Mouse (Mus musculus): ENCODE results near the gene Cfap57. TPM values are rescaled to one million over a fixed set of nuclear protein-coding genes. Genes with fewer than 3 reads are reported as not detected.

Cfap57 gene
- polyA plus RNA-seq, 1 experiment from 2014 or later = 0.89 TPM

DNA sequence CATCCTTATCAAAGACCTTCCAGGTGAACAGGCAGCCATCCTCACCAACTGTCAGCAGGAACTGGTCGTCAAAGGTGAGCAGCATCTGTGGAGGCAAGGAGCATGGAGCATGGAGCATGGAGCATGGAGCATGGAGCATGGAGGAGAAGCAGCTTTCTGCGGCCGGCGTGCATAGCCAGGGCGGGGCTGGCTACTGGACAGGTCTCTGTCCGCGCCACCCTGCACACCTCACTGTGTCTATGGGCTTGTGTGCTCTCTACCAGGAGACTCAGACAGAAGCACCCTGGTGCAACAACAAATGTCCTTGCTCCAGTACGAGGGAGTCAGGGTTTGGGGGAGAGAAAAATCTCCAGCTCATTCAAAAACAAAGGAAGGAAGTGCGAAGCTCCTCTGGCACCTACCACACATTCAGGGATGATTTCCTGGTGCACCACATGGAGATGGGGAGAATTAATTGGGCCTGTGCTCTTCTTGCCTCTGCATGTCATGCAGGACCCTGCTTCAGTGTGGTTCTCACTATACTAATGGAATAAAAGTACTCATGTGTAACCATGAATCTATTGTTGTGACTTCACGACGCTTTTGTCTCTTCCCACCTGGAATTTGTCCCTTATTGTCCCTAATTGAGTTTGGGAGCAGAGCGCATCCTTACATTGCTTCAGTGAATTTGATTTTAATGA is 31.4 kb downstream of the Cfap57 start:
- no peak for ATAC-seq (ENCODE audit: low FRiP score)
- WGBS = 59% methylated on average over 12 of the region's 12 CpGs
- Histone ChIP-seq H3K27me3 (no peaks in the 10 kb centered on the region), H3K27ac (no peak overlapping the region), H3K36me3 (replicated peaks) (no peaks in the 10 kb centered on the region), H3K4me1 (peaks cover 9% of the 10 kb centered on the region), H3K9me3 (0 out of 2 replicates have a peak, but pooled peaks cover 4% of the 10 kb centered on the region), H3K4me2 (no peak overlapping the region), H3K9ac (no peak overlapping the region), H3K4me3 (replicated peaks) (no peak overlapping the region)

DNA sequence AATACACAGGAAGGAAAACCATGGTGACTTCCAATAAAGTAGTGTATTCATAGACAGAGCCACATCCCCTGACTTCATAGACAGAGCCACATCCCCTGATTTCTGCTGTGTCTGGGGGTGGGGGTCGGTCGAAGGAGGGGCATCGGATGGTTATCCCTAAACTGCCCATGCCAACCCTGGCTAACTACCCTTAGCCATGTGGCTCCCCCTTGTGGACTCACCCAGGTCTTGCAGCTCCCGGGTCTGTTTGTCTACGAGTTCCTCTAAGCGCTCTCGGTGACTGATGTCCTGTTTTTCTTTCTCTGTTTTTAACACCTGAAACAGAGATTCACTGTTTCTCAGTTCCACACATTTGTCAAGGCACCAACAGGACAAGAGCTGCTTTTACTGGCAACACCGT is 37.9 kb downstream of the Cfap57 start:
- H3K4me2 ChIP-seq = no peak overlapping the region
- H3K36me3 ChIP-seq (replicated peaks) = no peaks in the 10 kb centered on the region
- no peak overlapping the region for H3K27ac ChIP-seq
- 96% methylated on average over 8 of the region's 8 CpGs for WGBS
- H3K27me3 ChIP-seq = 0 out of 2 replicates have a peak, but pooled peaks cover 1% of the 10 kb centered on the region
- no peak overlapping the region for H3K4me3 ChIP-seq (replicated peaks)
- H3K4me1 ChIP-seq = 0 out of 2 replicates have a peak, but pooled peaks cover 7% of the 10 kb centered on the region
- 0 out of 2 replicates have a peak, but pooled peaks cover 4% of the 10 kb centered on the region for H3K9me3 ChIP-seq
- no peak for ATAC-seq (ENCODE audit: low FRiP score)
- no peak overlapping the region for H3K9ac ChIP-seq

DNA sequence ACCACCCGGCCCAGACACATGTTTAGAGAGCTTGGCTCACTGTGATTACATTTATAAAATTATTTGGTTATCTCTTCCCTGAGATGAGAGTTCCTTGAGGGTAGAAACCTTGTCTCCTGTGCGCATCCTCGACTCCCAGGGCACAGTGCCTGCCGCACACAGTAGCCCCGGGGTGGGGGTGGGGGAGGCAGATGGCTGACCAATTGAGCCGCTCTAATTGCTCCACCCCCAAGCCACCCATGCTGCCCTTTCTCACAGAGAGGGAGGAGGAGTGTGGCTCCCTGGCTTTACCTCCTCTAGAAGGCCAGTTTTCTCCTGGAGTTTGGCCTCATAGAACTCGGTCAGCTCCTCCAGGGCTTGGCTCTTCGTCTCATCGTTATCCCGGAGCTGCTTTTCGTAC is 39.1 kb downstream of the Cfap57 start:
- H3K36me3 ChIP-seq (replicated peaks) = no peaks in the 10 kb centered on the region
- H3K4me1 ChIP-seq = 0 out of 2 replicates have a peak, but pooled peaks cover 4% of the 10 kb centered on the region
- 30% methylated on average over 10 of the region's 11 CpGs for WGBS
- peaks cover 9% of the 10 kb centered on the region for H3K27me3 ChIP-seq
- H3K4me2 ChIP-seq = no peak overlapping the region
- 0 out of 2 replicates have a peak, but pooled peaks cover 4% of the 10 kb centered on the region for H3K9me3 ChIP-seq
- no peak overlapping the region for H3K4me3 ChIP-seq (replicated peaks)
- H3K9ac ChIP-seq = no peak overlapping the region
- no peak overlapping the region for H3K27ac ChIP-seq
- no peak for ATAC-seq (ENCODE audit: low FRiP score)

DNA sequence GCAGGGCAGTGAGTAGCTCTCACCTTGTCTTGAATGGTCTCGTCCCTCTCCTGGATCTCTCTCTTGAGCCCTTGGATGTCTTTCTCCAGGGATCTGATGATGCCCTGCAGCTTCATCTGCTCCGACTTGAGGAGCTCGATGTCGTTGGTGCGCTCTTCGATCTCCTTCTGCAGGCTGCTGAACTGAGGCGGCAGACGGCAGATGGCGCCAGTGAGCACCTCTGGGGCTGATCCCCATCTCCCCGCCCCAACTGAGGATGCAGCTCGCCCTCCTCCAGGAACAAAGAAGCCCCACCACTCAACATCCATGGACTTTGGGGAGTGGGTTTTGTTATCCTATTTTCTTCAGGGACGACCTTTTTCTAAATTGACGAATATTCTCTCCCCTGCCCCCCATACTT is 41.3 kb downstream of the Cfap57 start:
- ATAC-seq (ENCODE audit: low FRiP score) = no peak
- no peaks in the 10 kb centered on the region for H3K36me3 ChIP-seq (replicated peaks)
- no peak overlapping the region for H3K4me3 ChIP-seq (replicated peaks)
- WGBS = 55% methylated on average over 13 of the region's 13 CpGs
- H3K9me3 ChIP-seq = 0 out of 2 replicates have a peak, but pooled peaks cover 1% of the 10 kb centered on the region
- H3K27me3 ChIP-seq = peaks cover 10% of the 10 kb centered on the region
- no peak overlapping the region for H3K27ac ChIP-seq
- no peak overlapping the region for H3K4me2 ChIP-seq
- H3K4me1 ChIP-seq = 0 out of 2 replicates have a peak, but pooled peaks cover 4% of the 10 kb centered on the region
- H3K9ac ChIP-seq = no peak overlapping the region

DNA sequence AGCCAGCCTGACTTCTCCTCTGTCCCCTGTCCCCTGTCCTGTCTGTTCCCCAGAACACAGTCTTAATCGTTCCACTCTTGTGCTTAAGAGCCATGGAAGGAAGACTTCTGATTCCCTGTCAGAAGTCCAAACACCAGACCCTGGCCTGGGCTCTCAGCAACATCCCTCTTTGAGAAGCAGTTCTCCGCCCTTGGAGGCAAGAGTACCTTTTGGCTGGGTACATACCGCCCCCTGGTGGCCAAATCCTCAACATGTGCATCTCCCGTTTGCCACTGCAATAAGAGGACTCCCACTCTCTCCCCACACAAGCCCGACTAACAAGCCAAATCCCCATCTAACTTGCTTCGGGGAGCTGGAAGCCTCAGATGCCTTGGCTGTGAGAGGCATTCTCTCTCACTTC is 44.5 kb downstream of the Cfap57 start:
- H3K36me3 ChIP-seq (replicated peaks) = no peaks in the 10 kb centered on the region
- H3K27me3 ChIP-seq = peaks cover 10% of the 10 kb centered on the region
- no peaks in the 10 kb centered on the region for H3K9me3 ChIP-seq
- 9% methylated on average over 6 of the region's 6 CpGs for WGBS
- H3K27ac ChIP-seq = no peak overlapping the region
- H3K4me1 ChIP-seq = no peaks in the 10 kb centered on the region
- peak; percentile 57; the same call in 1 of the 2 replicates for ATAC-seq (ENCODE audit: low FRiP score)
- no peak overlapping the region for H3K9ac ChIP-seq
- no peak overlapping the region for H3K4me3 ChIP-seq (replicated peaks)
- H3K4me2 ChIP-seq = no peak overlapping the region

DNA sequence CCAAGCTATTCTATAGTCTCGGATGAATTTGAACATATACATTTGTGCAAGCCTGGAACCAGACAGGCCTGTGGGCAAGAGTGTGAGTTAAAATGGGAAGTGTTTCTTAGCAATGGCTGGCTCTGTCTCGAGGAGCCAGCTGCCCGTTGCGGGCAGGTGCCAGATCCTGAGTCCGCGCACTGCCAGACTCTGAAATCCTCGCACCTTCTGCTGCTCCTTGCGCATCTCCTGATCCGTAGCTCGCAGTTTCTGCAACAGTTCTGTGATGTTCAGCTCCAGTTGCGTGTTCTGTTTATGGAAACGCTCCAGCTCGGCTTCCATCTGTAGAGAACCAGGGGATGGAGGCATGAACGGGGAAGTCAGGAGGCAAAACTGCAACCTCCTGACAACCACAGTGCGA is 49.1 kb downstream of the Cfap57 start:
- no peak overlapping the region for H3K4me3 ChIP-seq (replicated peaks)
- ATAC-seq (ENCODE audit: low FRiP score) = no peak
- no peak overlapping the region for H3K9ac ChIP-seq
- no peaks in the 10 kb centered on the region for H3K36me3 ChIP-seq (replicated peaks)
- H3K4me2 ChIP-seq = no peak overlapping the region
- no peak overlapping the region for H3K27ac ChIP-seq
- no peaks in the 10 kb centered on the region for H3K9me3 ChIP-seq
- peaks cover 6% of the 10 kb centered on the region for H3K27me3 ChIP-seq
- WGBS = 86% methylated on average over 14 of the region's 15 CpGs
- no peaks in the 10 kb centered on the region for H3K4me1 ChIP-seq

DNA sequence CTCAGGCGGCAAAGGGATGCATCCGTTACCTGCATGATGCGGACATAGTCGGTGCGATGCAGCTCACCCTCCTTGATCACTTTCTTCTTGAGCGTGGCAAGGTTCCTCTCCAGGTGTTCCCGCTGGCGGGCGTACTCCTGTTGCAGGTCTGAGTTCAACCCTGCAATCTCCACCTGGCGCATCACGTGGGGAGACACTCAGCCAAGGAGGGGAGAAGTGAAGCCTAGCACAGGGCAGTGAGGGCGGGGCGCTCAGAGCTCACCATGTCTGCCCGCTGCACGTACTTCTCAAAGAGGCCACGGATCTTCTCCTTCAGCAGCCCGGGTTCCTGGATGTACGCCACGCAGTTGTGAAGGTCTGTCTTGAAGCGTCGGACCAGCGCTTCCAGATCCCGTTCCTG is 51.3 kb downstream of the Cfap57 start:
- no peak for ATAC-seq (ENCODE audit: low FRiP score)
- Histone ChIP-seq H3K4me3 (replicated peaks) (no peak overlapping the region), H3K27me3 (peaks cover 5% of the 10 kb centered on the region), H3K27ac (no peak overlapping the region), H3K9ac (no peak overlapping the region), H3K4me1 (peaks cover 7% of the 10 kb centered on the region; the same call in 1 of the 2 replicates), H3K9me3 (no peaks in the 10 kb centered on the region), H3K4me2 (no peak overlapping the region), H3K36me3 (replicated peaks) (no peaks in the 10 kb centered on the region)
- 85% methylated on average over 23 of the region's 23 CpGs for WGBS

DNA sequence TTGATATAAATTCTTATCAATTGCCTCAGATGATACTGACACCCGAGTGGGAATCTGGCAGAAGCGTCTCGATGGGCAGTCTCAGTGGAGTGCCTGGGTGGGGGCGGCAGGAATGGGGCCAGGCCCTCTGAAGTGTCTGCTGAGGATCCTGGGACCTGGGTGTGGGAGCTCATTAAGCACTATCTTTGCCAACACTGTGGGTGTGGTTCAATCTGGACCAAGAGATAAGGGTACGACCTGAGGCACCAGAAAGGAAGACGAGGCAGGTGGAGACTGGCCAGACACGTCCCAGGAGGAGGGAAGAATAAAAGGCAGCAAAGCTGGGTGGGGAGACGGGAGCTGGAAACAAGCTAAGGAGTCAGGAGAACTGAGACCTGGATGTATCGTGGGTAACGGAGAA is 51.9 kb downstream of the Cfap57 start:
- no peak overlapping the region for H3K4me2 ChIP-seq
- no peaks in the 10 kb centered on the region for H3K36me3 ChIP-seq (replicated peaks)
- 80% methylated on average over 10 of the region's 10 CpGs for WGBS
- H3K4me1 ChIP-seq = peaks cover 12% of the 10 kb centered on the region; the same call in 1 of the 2 replicates
- ATAC-seq (ENCODE audit: low FRiP score) = no peak
- no peak overlapping the region for H3K9ac ChIP-seq
- peaks cover 5% of the 10 kb centered on the region for H3K27me3 ChIP-seq
- H3K4me3 ChIP-seq (replicated peaks) = no peak overlapping the region
- H3K9me3 ChIP-seq = no peaks in the 10 kb centered on the region
- no peak overlapping the region for H3K27ac ChIP-seq

DNA sequence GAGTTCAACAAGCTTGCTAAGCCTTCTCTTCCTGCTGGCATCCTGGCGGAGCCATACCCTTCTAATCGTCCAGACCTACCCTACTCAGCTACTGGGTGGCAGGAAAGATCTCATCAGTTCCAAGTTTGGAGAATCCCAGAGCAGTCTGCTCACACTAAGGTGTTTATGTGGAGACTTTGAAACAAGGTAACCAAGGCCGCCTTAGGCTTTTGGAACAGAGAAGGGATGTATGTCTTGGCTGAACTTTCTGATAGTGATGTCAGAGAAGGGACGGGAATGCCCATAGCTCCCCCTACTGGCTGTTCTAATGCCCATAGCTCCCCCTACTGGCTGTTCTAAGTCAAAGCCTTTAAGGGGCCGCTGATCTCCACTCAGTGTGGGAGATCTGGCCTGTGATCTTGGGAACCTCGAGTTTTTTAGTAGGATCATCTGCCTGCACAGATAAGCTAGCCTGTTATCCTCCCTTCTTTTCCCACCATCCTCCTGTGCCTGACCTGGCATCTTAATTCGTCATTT is 54.4 kb downstream of the Cfap57 start:
- no peak overlapping the region for H3K27ac ChIP-seq
- ATAC-seq (ENCODE audit: low FRiP score) = no peak
- peaks cover 5% of the 10 kb centered on the region for H3K27me3 ChIP-seq
- H3K9ac ChIP-seq = no peak overlapping the region
- no peaks in the 10 kb centered on the region for H3K36me3 ChIP-seq (replicated peaks)
- 32% methylated on average over 7 of the region's 7 CpGs for WGBS
- no peaks in the 10 kb centered on the region for H3K9me3 ChIP-seq
- no peak overlapping the region for H3K4me3 ChIP-seq (replicated peaks)
- H3K4me1 ChIP-seq = peaks cover 12% of the 10 kb centered on the region; the same call in 1 of the 2 replicates
- no peak overlapping the region for H3K4me2 ChIP-seq

DNA sequence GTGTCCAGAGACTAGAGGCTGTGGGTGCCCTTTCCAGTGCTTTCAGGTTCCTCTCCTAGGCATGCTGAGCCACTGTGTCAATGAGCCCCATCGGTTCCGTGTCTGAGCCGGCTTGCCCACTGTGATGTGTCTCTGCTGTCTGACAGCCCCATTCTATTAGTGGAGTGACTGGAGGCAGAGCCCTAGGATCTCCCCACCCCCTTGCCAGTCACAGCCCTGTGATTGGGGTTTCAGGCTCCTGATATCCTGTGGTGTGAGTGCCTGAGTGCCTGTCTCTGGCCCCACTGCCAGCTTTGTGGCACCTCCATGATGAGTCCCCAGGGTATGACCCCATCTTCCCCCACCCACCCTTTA is 55.7 kb downstream of the Cfap57 start:
- H3K27me3 ChIP-seq = peaks cover 5% of the 10 kb centered on the region
- no peak for ATAC-seq (ENCODE audit: low FRiP score)
- H3K4me2 ChIP-seq = no peak overlapping the region
- H3K27ac ChIP-seq = no peak overlapping the region
- peaks cover 12% of the 10 kb centered on the region; the same call in 1 of the 2 replicates for H3K4me1 ChIP-seq
- H3K9me3 ChIP-seq = no peaks in the 10 kb centered on the region
- no peak overlapping the region for H3K9ac ChIP-seq
- H3K36me3 ChIP-seq (replicated peaks) = no peaks in the 10 kb centered on the region
- no peak overlapping the region for H3K4me3 ChIP-seq (replicated peaks)
- 32% methylated on average over 3 of the region's 3 CpGs for WGBS

DNA sequence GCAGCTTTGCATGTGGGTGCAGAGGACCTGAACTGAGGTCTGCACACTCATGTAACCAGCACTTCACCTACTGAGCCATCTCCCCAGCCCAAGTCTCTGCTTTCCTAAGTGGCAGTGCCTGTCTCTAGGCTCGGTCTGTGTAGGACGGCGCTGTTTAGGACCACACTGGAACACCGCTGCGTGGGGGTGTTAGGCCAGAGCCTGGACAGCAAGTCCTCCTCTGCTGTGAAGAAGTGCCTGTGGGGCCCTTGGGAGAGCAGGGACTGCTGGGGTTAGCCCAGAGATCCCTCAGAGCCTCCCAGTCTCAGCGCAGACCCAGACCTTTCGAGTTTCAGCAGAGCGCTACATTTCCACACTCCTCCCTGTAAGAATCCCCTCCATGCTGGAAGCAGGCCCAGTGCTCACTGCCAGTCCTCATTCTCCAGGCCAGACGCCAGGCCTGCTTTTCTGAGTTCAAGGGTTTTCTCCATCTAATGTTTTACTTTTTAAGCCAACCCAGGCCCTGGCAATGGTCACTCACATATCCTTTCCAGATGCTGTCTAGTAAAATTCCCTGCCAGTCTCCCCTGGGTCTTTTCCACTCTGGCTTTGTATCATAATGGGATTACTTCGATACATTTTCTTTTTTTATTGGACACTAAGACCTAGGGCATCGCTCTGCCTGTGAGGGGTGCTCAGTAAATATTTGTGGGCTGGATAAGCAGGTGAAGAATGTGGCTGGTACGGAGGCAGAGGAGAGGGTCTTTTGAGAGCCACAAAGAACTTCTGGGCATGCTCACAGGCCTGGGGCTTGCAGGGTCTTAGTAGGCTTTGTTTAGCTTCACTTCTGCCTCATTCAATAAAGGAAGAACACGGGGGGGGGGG is 56.3 kb downstream of the Cfap57 start:
- Histone ChIP-seq H3K36me3 (replicated peaks) (no peaks in the 10 kb centered on the region), H3K27ac (no peak overlapping the region), H3K27me3 (peaks cover 2% of the 10 kb centered on the region), H3K4me3 (replicated peaks) (no peak overlapping the region), H3K9ac (no peak overlapping the region), H3K9me3 (no peaks in the 10 kb centered on the region), H3K4me1 (peaks cover 12% of the 10 kb centered on the region; the same call in 1 of the 2 replicates), H3K4me2 (no peak overlapping the region)
- no peak for ATAC-seq (ENCODE audit: low FRiP score)
- WGBS = 71% methylated on average over 13 of the region's 13 CpGs

DNA sequence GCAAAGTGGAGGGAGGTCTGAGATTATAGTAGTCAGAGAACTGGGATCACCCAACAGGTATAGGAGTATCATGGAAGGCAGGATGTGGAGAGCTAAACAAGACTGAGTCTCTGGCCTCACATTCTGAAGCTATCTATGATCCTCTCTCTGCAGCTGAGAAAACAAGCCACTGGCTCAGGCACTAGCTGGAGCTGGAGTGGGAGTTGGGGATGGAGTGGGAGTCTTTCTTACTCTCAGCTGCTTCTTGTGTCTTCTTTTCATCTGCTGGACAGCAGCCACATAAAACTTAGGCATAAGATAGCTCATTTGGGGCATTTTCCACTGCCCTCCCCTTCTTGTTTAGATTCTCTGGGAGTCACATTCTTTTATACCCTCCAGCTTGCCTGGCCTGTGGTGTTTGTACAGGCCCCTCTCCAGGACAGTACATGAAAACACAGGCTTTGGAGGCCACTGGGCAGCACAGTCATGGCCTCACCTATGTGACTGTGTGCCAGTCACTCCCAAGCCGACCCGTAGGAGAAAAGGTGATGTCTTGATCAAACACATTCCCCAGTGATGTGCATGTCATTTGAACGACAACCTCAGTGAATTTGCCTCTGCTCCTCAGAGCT is 67.4 kb downstream of the Cfap57 start:
- no peaks in the 10 kb centered on the region for H3K4me1 ChIP-seq
- no peaks in the 10 kb centered on the region for H3K27me3 ChIP-seq
- no peaks in the 10 kb centered on the region for H3K36me3 ChIP-seq (replicated peaks)
- WGBS = 86% methylated on average over 3 of the region's 3 CpGs
- no peak overlapping the region for H3K4me3 ChIP-seq (replicated peaks)
- no peak overlapping the region for H3K4me2 ChIP-seq
- no peak overlapping the region for H3K9ac ChIP-seq
- no peaks in the 10 kb centered on the region for H3K9me3 ChIP-seq
- ATAC-seq (ENCODE audit: low FRiP score) = no peak
- no peak overlapping the region for H3K27ac ChIP-seq
